Mouse (Mus musculus) embryo, embryonic 9.5 days (tissue): ENCODE data around the gene Fam83e.

Experiments used
- DNase-seq: peaks from one replicate; pipeline ENCODE4 v3.0.0-alpha.2; 2017; ENCODE audit errors: extremely low spot score

Fam83e gene

GRCm38 (mm10) chr7:45739820-45740219 lies 18.8 kb downstream of the Fam83e start:
- no peak for DNase-seq

GRCm38 (mm10) chr7:45741308-45741707 lies 20.3 kb downstream of the Fam83e start:
- DNase-seq = no peak

GRCm38 (mm10) chr7:45741777-45742176 lies 20.8 kb downstream of the Fam83e start:
- no peak for DNase-seq

- no peak for DNase-seq
These were observed 21.3 kb downstream of the Fam83e start for GRCm38 (mm10) chr7:45742338-45742737.

- DNase-seq = peak; percentile 66
These were observed 23.4 kb downstream of the Fam83e start for GRCm38 (mm10) chr7:45744387-45744786.

- no peak for DNase-seq
These were observed 25.5 kb downstream of the Fam83e start for GRCm38 (mm10) chr7:45746518-45746917.

- DNase-seq = no peak
These were observed 26.4 kb downstream of the Fam83e start for GRCm38 (mm10) chr7:45747450-45747849.

GRCm38 (mm10) chr7:45748110-45748509 lies 27.1 kb downstream of the Fam83e start:
- DNase-seq = no peak

GRCm38 (mm10) chr7:45749401-45749800 lies 28.4 kb downstream of the Fam83e start:
- no peak for DNase-seq

- DNase-seq = no peak
These were observed 29.1 kb downstream of the Fam83e start for GRCm38 (mm10) chr7:45750162-45750561.

GRCm38 (mm10) chr7:45755703-45756102 lies 34.7 kb downstream of the Fam83e start:
- DNase-seq = no peak

- DNase-seq = no peak
These were observed 38.4 kb downstream of the Fam83e start for GRCm38 (mm10) chr7:45759400-45759799.

GRCm38 (mm10) chr7:45760151-45760550 lies 39.1 kb downstream of the Fam83e start:
- no peak for DNase-seq

GRCm38 (mm10) chr7:45765995-45766394 lies 45.0 kb downstream of the Fam83e start:
- no peak for DNase-seq

GRCm38 (mm10) chr7:45766764-45767163 lies 45.8 kb downstream of the Fam83e start:
- no peak for DNase-seq

- no peak for DNase-seq
These were observed 46.5 kb downstream of the Fam83e start for GRCm38 (mm10) chr7:45767500-45767899.

- DNase-seq = no peak
These were observed 49.5 kb downstream of the Fam83e start for GRCm38 (mm10) chr7:45770427-45771082.

GRCm38 (mm10) chr7:45771101-45771500 lies 50.1 kb downstream of the Fam83e start:
- DNase-seq = no peak

GRCm38 (mm10) chr7:45775237-45775636 lies 54.2 kb downstream of the Fam83e start:
- DNase-seq = no peak
